Mouse (Mus musculus) C2C12 (cell line): ENCODE data around the gene Zfp94. TPM values are rescaled to one million over a fixed set of nuclear protein-coding genes. Genes with fewer than 3 reads are reported as not detected.

Source experiments
- H3K27me3 ChIP-seq: one replicate; pipeline ENCODE4 v1.6.1; 2011; ENCODE audit not compliant: control insufficient read depth, insufficient read depth, insufficient read length
- H3K36me3 ChIP-seq: one replicate; pipeline ENCODE4 v1.6.1; 2011; ENCODE audit not compliant: control insufficient read depth, insufficient read depth
- H3K4me3 ChIP-seq: one replicate; pipeline ENCODE4 v1.5.1; 2011; ENCODE audit warnings: mild to moderate bottlenecking, control low read depth; ENCODE audit not compliant: poor library complexity, insufficient read depth, severe bottlenecking
- H3K79me2 ChIP-seq: one replicate; pipeline ENCODE4 v1.6.1; 2011; ENCODE audit not compliant: control insufficient read depth, insufficient read depth
- H3K79me3 ChIP-seq: one replicate; pipeline ENCODE4 v1.6.1; 2011; ENCODE audit warnings: low read depth, control low read depth
- H3ac ChIP-seq: one replicate; pipeline ENCODE3; 2011; ENCODE audit warnings: low read depth; ENCODE audit not compliant: control insufficient read depth, insufficient read length
- CEBPB ChIP-seq: IDR thresholded peaks from one replicate; pipeline ENCODE4 v1.6.1; 2011; ENCODE audit warnings: low read depth, mild to moderate bottlenecking, control low read depth, moderate library complexity
- CTCF ChIP-seq: IDR thresholded peaks from one replicate; pipeline ENCODE4 v1.5.1; 2011; ENCODE audit not compliant: control insufficient read depth, insufficient read depth, insufficient read length
- FOSL1 ChIP-seq: IDR thresholded peaks from one replicate; pipeline ENCODE4 v1.8.0; 2011; ENCODE audit warnings: mild to moderate bottlenecking, low read length; ENCODE audit not compliant: poor library complexity, insufficient read depth, severe bottlenecking
- MAX ChIP-seq: IDR thresholded peaks from one replicate; pipeline ENCODE4 v1.6.1; 2011; ENCODE audit warnings: mild to moderate bottlenecking, control low read depth
- MYOD1 ChIP-seq: IDR thresholded peaks from one replicate; pipeline ENCODE4 v1.6.1; 2011; ENCODE audit warnings: low read depth; ENCODE audit not compliant: control insufficient read depth, insufficient read length
- MYOG ChIP-seq: IDR thresholded peaks from one replicate; pipeline ENCODE4 v1.6.1; 2011; ENCODE audit not compliant: control insufficient read depth, insufficient read length; ENCODE audit errors: extremely low read depth
- USF1 ChIP-seq: IDR thresholded peaks from one replicate; pipeline ENCODE4 v1.6.1; 2011; ENCODE audit warnings: low read depth, mild to moderate bottlenecking, control low read depth, moderate library complexity
- polyA plus RNA-seq: library from polyadenylated mRNA; unstranded; fragments of >200 nt; fragmentation: generic; extraction: Trizol; gene quantifications from one replicate; pipeline ENCODE4 v1.2.1, GENCODE M21; 2012; ENCODE audit warnings: missing spikeins

Zfp94 gene
- polyA plus RNA-seq, 1 experiment: 2.4 TPM

DNA sequence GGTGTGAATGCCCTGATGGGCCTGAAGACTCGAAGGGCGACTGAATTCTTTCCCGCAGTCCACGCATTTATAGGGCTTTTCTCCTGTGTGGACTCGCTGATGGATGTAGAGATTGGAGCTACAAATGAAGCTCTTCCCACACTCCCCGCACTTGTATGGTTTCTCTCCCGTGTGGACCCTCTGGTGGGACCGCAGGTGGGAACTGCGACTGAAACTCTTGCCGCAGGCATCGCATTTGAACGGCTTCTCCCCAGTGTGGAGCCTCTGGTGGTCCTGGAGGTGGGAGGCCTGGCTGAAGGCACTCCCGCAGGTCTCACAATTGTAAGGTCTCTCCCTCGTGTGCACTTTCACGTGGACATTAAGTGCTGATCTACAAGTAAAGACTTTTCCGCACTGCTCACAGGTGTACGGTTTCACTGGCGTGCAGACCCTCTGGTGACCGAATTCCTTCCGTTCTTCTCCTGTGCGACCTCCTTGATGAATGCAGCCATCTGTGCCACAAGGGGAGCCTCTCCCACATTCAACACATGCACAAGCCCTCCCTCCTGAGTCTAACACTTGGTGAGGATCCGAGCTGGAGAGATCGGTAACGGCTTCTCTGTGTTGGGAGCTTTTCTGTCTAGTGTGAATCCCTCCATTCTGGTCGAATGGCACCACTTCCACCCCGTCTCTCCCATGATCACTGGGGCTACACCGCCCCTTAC, 24.9 kb downstream of the Zfp94 start:
- Histone ChIP-seq H3K27me3 (no peaks in the 10 kb centered on the region), H3K4me3 (no peak overlapping the region), H3K36me3 (peaks cover 9% of the 10 kb centered on the region), H3K79me2 (no peaks in the 10 kb centered on the region), H3K79me3 (no peaks in the 10 kb centered on the region), H3ac (no peak overlapping the region)
- TF ChIP-seq FOSL1 (no peak), CEBPB (no peak), CTCF (no peak), MAX (no peak), MYOD1 (no peak), USF1 (no peak), MYOG (no peak)

DNA sequence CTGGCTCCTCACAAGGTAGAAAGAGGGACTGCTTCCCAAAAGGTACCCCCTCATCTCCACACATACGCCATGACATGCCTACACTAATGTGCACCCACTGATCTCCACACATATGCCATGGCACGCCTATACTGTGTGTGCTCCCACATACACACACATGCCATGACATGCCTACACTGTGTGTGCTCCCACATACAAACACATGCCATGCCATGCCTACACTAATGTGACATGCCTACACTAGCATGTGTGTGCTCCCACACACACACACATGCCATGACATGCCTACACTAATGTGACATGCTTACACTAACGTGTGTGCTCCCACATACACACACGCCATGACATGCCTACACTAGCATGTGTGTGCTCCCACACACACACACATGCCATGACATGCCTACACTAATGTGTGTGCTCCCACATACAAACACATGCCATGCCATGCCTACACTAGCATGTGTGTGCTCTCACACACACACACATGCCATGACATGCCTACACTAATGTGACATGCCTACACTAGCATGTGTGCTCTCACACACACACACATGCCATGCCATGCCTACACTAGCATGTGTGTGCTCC, 26.3 kb downstream of the Zfp94 start:
- Histone ChIP-seq H3K4me3 (no peak overlapping the region), H3K79me2 (no peaks in the 10 kb centered on the region), H3K36me3 (peaks cover 4% of the 10 kb centered on the region), H3K27me3 (no peaks in the 10 kb centered on the region), H3K79me3 (no peaks in the 10 kb centered on the region), H3ac (no peak overlapping the region)
- TF ChIP-seq CEBPB (no peak), CTCF (no peak), MYOG (no peak), MAX (no peak), FOSL1 (no peak), MYOD1 (no peak), USF1 (no peak)

DNA sequence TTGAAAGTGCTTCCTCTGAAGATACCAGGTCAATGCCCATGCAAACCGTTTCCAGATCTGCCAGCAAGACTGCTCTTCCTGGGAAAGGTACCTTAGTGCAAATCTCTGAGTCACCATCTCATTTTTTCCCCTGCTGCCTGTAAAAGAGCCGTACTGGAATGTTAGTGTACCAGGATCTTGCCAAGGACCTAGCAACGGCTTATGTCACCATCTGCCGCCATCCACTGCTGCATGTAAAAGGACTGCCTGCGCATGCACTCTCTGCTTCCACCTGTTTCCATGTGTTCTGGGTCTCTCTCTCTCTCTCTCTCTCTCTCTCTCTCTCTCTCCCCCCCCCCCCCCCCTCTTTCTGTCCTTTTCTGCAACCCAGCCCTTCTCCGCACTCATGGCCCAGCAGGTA, 28.0 kb downstream of the Zfp94 start:
- no peaks in the 10 kb centered on the region for H3K79me3 ChIP-seq

DNA sequence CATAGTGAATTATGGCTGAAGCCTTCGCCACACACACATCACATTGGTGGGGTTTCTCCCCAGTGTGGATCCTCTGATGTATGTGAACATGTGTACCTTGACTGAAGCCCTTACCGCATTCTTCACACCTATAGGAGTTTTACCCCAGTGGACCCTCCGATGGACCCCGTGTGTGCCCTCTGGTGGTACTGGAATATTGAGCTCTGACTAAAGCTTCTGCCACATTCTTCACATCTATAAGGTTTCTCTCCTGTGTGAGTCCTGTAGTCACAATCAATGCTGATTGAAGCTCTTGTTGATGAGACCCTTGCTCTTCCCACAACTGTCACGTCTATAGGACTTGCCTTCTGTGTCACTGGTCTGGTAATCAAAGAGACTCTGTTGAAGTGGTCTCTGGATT, 28.8 kb downstream of the Zfp94 start:
- no peaks in the 10 kb centered on the region for H3K36me3 ChIP-seq
- H3K4me3 ChIP-seq: no peak overlapping the region
- no peaks in the 10 kb centered on the region for H3K79me2 ChIP-seq
- TF ChIP-seq MYOD1 (no peak), CTCF (no peak), USF1 (no peak), MAX (no peak), MYOG (no peak), FOSL1 (no peak), CEBPB (no peak)
- H3K79me3 ChIP-seq: no peaks in the 10 kb centered on the region
- H3K27me3 ChIP-seq: peaks cover 3% of the 10 kb centered on the region
- no peak overlapping the region for H3ac ChIP-seq

More for the DNA sequence above, 28.0 kb downstream of the Zfp94 start:
- no peaks in the 10 kb centered on the region for H3K79me2 ChIP-seq
- peaks cover 3% of the 10 kb centered on the region for H3K27me3 ChIP-seq
- H3K4me3 ChIP-seq: no peak overlapping the region
- no peaks in the 10 kb centered on the region for H3K36me3 ChIP-seq
- H3ac ChIP-seq: no peak overlapping the region
- TF ChIP-seq MAX: no peak
- no peak for TF ChIP-seq MYOG
- TF ChIP-seq MYOD1: no peak
- no peak for TF ChIP-seq FOSL1
- TF ChIP-seq CEBPB: no peak
- TF ChIP-seq CTCF: no peak
- TF ChIP-seq USF1: no peak

DNA sequence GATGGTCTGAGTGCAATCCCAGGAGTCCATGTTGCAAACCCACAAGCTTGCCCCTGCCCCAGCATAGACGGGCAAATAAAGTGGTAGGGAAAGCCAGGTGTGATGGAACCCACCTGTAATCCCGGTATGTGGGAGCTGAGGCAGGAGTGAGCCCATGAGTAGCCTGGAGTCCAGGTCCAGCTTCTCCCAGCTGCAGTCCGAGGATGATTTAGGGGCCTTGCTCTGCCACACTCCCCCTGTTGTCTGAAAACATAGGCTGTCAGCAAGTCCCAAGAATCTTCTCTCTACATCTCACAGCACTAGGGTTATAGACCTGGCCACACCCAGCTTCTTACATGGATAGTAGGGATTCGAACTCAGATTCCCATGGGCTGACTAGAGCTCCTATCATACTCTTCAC, 29.6 kb downstream of the Zfp94 start:
- no peaks in the 10 kb centered on the region for H3K79me2 ChIP-seq
- peaks cover 3% of the 10 kb centered on the region for H3K27me3 ChIP-seq
- no peak overlapping the region for H3K4me3 ChIP-seq
- H3ac ChIP-seq: no peak overlapping the region
- TF ChIP-seq FOSL1: no peak
- no peaks in the 10 kb centered on the region for H3K36me3 ChIP-seq
- no peaks in the 10 kb centered on the region for H3K79me3 ChIP-seq

DNA sequence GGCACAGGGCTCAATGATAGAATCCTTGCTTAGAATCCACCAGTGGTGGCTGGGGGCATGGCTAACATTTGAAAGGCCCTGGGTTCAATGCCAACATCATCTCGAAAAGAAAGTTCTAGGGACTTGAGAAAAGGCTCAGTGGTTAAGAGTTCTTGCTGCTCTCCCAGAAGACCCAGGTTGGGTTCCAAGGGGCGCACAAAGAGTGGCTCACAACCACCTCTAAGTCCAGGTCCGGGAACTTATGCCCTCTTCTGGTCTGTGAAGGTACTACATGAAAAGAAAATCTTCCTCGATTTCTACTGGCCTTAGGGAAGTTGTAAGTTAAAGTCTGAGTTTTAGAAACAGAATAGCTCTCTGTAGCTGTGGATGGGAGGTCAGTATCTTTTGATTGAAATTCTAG, 30.4 kb downstream of the Zfp94 start:
- Histone ChIP-seq H3K79me3 (no peaks in the 10 kb centered on the region), H3ac (no peak overlapping the region), H3K27me3 (peaks cover 3% of the 10 kb centered on the region), H3K4me3 (no peak overlapping the region), H3K79me2 (no peaks in the 10 kb centered on the region), H3K36me3 (no peaks in the 10 kb centered on the region)
- TF ChIP-seq CEBPB (no peak), CTCF (no peak), FOSL1 (no peak)
